Mouse (Mus musculus) left cerebral cortex, adult 18-20 months (tissue): ENCODE measurements around the gene Hspa8. TPM values are rescaled to one million over a fixed set of nuclear protein-coding genes. Genes with fewer than 3 reads are reported as not detected.

ENCODE experiments used
- DNase-seq, 2 experiments: peaks; one replicate each; pipeline ENCODE4 v3.0.0; 2021 to 2022; ENCODE audit warnings: low spot score in 2 of 2, mixed read lengths in 1 of 2
- total RNA-seq, 2 experiments: library from RNA; stranded (reverse); gene quantifications; 2 replicates each; pipeline ENCODE4 v1.2.3; 2021

Gene Hspa8
- total RNA-seq, 2 experiments from 2014 or later, result 2,352 to 2,482 TPM

- DNase-seq, result no peak
Measured at GRCm38 (mm10) chr9:40808061-40808906, 7.5 kb downstream of the Hspa8 start.

GRCm38 (mm10) chr9:40808907-40809280 is 8.1 kb downstream of the Hspa8 start:
- no peak for DNase-seq

GRCm38 (mm10) chr9:40811860-40812259 is 11.1 kb downstream of the Hspa8 start:
- DNase-seq, result no peak

GRCm38 (mm10) chr9:40814060-40814459 is 13.3 kb downstream of the Hspa8 start:
- no peak for DNase-seq

- no peak for DNase-seq
Measured at GRCm38 (mm10) chr9:40817325-40818028, 16.7 kb downstream of the Hspa8 start.

GRCm38 (mm10) chr9:40825601-40826000 is 24.8 kb downstream of the Hspa8 start:
- no peak for DNase-seq

GRCm38 (mm10) chr9:40827366-40827765 is 26.6 kb downstream of the Hspa8 start:
- DNase-seq, result no peak

- DNase-seq, result peak; percentile 83 to 88
Measured at GRCm38 (mm10) chr9:40834569-40834968, 33.8 kb downstream of the Hspa8 start.

GRCm38 (mm10) chr9:40836681-40837080 is 35.9 kb downstream of the Hspa8 start:
- no peak for DNase-seq

GRCm38 (mm10) chr9:40839662-40840061 is 38.9 kb downstream of the Hspa8 start:
- no peak for DNase-seq

GRCm38 (mm10) chr9:40851515-40851914 is 50.7 kb downstream of the Hspa8 start:
- no peak for DNase-seq

- DNase-seq, result peak in 1 of 2 experiments; percentile 30
Measured at GRCm38 (mm10) chr9:40858461-40859160, 57.8 kb downstream of the Hspa8 start.

- DNase-seq, result no peak
Measured at GRCm38 (mm10) chr9:40859196-40859595, 58.4 kb downstream of the Hspa8 start.

Other genes starting within 250 kb of the Hspa8 start
- not detected for gene Gm21915, start 130.4 kb upstream of the Hspa8 start, total RNA-seq
- gene Clmp, start 115.0 kb upstream of the Hspa8 start, total RNA-seq, result 10 to 100 TPM; 28.1 to 30.0 TPM
- not detected for gene Bsx, start 73.1 kb downstream of the Hspa8 start, total RNA-seq
- gene Jhy, start 163.1 kb downstream of the Hspa8 start, total RNA-seq, result 1 to 10 TPM in 1 of 2 experiments, under 1 TPM in 1; 0.66 to 1.0 TPM
- not detected for gene Crtam, start 203.6 kb downstream of the Hspa8 start, total RNA-seq